Mouse (Mus musculus) lung, postnatal 14 days (tissue): ENCODE measurements around the gene Gorasp2.

Experiments
- DNase-seq: peaks from one replicate; pipeline ENCODE4 v3.0.0; 2021

Gorasp2 gene

DNA sequence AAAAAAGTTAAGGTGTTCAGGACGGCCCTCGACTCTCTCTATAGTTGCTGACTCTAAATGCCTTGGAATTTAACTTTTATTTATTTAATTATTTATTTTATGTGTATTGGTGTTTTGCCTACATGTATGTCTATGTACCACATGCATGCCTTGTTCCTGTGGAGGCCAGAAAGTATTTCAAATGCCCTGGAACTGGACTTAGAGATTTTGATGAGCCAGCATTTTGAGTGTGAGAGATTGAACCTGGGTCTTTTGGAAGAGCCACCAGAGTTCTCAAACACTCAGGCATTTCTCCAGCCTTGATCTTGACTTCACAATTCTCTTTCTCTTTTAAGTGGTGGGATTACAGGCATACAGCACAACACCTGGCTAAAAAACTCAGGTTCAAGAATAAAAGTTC lies 90.3 kb downstream of the Gorasp2 start:
- no peak for DNase-seq

DNA sequence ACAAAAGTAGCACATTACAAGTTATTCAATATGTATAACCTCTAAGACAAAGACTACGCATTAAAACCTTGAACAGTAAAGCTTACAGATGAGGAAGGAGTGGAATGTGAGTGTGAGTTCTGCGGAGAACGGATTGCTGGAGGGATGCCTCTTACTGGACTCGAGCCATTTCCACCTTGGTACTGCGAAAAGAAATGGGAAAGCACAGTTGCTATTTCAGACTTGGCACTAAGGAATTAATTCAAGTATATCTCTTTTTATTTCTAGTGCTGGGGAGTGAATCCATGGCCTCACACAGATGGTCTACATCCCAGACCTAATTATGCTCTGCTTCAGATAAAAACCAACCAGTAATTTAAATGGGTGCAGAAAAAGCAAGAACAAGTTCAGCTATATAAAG lies 90.8 kb downstream of the Gorasp2 start:
- no peak for DNase-seq
